Mouse (Mus musculus): ENCODE results near the gene Jun.

DNA sequence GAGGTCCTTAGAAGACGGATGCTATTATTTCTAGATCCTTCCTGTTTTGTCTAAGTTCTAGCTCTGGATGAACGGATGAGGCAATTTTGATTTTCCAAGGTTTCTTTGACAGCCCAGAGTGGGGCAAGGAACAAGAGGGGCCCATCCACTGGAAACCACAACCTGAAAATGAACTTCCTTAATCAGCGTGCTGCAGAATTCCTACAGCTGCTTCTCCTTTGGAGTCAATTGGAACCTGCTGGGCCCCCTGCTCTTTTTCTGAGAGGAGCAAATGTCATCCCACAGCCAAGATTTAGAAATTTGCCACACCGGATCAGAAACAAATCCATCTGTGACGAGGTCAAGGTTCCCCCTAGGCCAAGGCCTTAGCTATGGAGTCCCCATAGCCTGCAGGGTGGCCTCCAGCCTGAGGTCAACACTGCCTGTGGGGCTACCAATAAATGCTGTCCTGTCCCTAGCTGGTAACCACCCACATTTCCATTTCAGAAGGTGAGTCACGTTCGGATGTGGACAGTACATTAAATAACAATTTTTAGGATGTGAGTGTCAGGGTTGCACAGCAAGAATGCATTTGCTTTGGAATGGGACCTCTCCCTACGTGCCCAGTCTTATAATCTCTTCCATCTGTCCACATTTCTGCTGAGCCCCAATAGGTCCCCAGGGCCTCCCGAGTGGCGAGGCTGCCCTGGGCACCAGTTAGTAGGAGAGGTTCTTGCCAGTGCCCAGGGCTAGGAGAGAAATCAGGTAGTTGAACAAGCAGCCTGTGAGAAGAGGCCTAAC, 46.1 kb upstream of the Jun start:
- TF ChIP-seq USF1 (IDR thresholded peaks at IDR 0.05; ENCODE audit: low read depth, low read length) (no peak), CTCF (IDR thresholded peaks at IDR 0.05 in 2 of 3, conservative IDR thresholded peaks at IDR 0.05 in 1 of 3; ENCODE audit: control insufficient read depth in 1 of 3, insufficient read depth in 1 of 3, low read depth in 2 of 3, low read length in 3 of 3, poor library complexity in 1 of 3, severe bottlenecking in 1 of 3) (no peak), MXI1 (IDR thresholded peaks at IDR 0.05; ENCODE audit: low read depth, low read length) (no peak), POLR2A (IDR thresholded peaks at IDR 0.05; ENCODE audit: control insufficient read depth in 1 of 2, insufficient read depth in 1 of 2, low read depth in 1 of 2, low read length in 2 of 2, poor library complexity in 1 of 2) (no peak), ZC3H11A (IDR thresholded peaks at IDR 0.05; ENCODE audit: low read depth, low read length) (no peak), KAT2A (conservative IDR thresholded peaks at IDR 0.05; ENCODE audit: low read depth, low read length) (no peak), ELF1 (IDR thresholded peaks at IDR 0.05; ENCODE audit: low read depth, low read length) (no peak)

Data from MEL (cell line).